Mouse (Mus musculus) kidney, postnatal 10 days (tissue): ENCODE results near the gene Tecta.

Experiments used
- DNase-seq: peaks from one replicate; pipeline ENCODE4 v3.0.0; 2021; ENCODE audit warnings: mixed read lengths

Tecta gene

DNA sequence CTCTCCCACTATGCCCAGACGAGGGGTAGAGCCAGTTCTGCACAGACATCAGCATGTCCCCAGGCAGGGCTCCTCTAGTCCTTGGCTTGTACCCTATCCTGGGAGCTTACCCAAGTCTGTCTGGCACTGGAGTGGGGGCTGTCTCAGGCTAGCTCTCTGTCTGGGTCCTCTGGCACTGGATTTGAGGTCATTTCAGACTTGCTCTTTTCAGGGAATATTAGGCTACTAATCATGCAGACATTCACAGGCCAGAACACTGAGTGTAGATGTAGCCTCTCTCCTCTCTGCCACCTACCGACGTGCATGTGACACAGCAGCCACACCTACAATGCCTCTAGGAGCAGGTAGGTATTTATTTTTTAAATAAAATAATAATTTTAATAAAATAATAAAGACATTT is 82.4 kb downstream of the Tecta start:
- DNase-seq: no peak

DNA sequence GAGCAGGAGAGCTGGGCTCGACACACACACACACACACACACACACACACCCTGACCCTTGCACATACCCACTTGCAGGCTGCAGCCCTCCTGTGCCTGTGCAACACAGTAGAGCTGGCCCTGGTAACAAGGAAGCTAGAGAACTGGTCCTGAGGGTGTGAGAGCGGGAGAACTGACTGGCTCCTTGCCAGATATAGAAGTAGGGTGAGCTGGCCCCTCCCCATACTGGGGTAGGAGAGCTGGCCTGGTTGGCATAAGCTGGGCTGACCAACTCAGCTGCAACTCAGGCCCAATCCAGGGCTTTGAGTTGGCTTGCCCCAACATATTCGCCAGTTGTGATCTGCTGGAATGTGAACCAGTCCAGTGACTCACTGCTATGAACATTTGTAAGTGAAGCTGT is 83.9 kb downstream of the Tecta start:
- peak; percentile 50 for DNase-seq

DNA sequence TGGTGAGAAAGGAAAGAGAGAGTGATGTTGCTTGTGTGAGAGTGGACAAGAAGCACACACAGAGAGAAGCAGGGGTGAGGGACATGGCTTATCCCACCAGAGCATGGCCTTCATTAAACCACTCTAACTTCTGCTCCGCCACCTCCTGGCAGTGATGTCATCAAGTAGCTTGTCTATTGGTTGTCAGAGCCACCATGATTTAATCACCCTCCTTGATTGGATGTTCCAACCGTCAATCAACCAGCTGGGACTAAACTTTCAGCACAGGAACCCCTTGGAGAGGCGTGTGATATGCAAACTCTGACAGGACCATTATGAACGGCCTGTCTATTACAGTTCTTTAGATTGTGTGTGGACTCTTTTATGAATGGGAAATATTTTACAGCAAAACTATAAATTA is 84.8 kb downstream of the Tecta start:
- DNase-seq: peak; percentile 29

DNA sequence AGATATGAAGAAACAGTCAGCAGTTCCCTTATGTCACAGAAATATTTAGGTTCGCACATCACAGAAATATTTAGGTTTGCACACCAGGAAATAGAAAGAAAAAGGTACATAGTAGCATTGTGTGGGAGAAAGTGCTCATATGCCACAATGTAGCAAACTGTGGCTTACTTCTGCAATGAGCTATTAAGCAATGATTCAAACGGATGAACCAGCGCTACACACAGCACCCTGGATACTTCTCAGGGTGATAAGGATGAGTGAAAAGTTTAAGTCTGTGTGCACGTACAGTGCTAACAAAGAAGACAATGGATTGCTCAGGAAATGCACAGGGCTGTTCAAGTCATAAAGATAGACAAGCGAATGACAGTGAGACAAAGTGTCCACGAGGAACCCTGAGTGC is 85.3 kb downstream of the Tecta start:
- no peak for DNase-seq

DNA sequence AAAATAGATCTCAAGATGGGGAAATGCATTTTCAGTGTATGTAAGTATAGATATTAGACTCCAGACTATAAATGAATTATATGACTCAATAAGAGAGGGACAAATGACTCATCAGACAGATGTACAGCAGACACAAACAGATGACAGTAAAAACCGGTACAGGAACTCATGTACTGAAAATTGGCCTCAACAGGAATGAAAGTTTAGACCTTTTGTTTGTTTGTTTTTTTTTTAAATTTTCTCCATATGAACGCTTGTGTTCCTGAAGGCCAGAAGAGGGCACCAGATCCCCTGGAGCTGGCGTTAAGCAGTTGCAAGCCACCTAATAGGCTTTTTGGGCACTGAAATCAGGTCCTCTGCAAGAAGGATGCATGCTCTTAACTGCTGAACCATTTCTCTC is 85.9 kb downstream of the Tecta start:
- DNase-seq: peak; percentile 28

DNA sequence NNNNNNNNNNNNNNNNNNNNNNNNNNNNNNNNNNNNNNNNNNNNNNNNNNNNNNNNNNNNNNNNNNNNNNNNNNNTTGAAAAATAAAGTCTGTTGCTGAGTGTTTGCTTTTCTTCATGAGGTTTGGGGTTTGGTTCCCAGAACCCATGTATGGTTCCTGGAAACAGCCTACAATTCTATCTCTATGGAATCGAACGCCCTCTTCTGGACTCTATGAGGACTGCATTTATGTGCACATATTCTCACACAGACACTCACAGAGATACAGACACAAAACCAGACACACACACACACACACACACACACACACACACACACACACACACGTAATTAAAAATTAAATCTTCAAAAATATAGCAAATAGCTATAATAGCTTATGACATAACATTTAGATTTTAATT is 88.4 kb downstream of the Tecta start:
- no peak for DNase-seq

DNA sequence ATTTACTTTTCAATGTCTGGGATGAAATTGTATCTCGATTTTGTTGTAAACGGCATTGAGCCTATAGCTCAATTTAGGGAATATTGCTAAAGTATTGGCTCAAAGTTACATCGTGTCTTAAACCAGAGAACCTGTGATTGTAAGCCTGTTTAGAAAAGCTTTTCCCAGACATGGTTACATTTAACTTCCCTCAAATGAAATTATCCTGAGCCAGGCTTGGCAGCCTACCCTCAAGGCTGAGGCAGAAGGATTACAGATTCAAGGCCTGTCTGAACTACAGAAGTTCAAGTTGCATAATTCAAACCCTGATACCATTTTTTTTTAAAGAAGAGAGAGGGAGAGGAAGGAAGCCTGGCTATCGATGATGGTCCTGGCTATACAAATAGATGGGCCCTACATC is 95.8 kb downstream of the Tecta start:
- no peak for DNase-seq

DNA sequence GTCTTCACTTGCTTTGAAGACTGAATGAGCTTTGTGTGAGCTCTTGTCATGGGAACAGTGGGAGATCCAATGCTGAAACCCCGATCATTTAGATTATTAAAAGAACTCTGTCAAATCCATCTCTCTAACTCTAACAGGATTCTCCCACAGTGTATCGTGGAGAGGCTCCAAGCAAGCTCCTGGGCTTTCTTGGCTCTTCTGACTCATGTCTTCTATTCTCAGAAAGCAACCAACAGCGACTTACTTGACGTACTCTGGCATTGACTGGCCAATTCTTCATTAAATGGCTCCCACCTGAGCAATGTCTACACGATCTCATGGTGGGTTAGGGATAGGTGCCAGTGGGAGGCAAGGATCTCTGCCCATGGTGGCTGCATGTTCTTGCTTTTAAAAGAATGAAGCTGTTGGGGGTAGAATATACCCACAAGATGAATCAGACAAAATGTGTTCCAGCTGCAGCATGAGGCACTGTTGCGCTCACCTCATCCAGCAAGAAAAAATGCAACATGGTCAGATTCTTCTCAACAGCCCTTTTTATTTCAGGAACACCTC is 98.6 kb downstream of the Tecta start:
- DNase-seq: no peak

DNA sequence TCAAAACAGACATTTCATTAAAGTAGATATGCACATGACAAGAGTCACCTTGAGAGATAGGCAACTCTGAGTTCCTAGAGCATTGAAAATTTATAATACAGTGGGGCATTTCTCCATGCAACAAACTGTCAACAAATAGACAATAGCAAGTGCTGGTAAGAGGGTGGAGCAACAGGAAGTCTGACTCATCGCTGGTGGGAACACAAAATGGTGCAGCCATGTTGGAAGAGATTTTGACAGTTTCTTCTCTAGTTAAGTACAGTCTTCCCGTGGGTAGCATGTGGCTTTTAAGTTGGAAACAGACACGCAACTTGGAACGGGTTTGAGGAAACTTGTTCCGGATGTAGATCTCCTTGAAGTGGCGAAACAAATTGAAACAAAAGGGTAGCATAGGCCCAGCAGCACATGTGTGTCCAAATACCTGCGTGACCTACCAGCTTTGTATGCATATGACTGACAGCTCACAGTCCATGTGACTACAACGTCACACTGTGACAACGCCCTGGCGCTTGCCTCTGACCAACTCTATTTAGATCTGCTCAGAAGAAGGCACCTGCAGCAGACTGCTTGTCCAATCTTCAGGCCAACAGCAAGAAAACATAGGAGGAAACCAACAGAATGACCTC is 103.3 kb downstream of the Tecta start:
- no peak for DNase-seq

DNA sequence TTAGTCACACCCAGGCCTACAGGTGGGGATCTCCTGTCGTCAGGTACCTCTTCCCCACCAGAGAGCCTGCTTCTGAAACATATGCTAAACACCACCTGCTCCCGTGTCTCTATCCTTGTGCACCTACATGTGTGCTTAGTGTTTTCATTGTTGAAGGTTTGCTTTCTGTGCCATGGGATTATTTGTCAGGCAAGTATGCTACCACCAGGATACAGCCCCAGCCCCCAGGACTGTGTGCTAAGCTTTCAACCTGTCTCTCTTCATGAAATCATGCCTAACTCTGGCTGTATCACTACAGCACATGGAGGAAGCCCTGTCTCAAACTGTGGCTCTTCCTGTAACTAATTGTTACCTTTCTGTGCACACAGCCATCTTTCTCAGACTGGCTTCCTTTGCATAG is 105.6 kb downstream of the Tecta start:
- no peak for DNase-seq

DNA sequence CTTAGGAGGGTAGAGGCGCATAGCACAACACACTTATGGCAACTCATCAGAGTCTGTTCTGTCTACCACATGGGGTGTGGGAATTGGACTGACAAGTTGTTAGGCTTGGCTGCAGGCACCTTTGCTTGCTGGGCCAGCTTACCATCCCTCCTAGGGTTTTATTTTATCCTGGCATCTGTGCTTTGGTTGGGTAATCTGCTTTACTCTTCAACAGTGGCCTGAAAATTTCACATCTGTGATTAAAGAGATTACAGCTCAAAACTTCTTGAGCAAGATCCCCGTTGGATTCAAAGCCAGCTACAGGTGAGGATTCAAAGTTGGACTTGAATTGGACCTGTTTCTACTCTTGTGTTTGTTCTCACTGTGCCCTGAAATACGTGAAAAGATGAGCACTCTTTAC is 106.1 kb downstream of the Tecta start:
- DNase-seq: no peak

DNA sequence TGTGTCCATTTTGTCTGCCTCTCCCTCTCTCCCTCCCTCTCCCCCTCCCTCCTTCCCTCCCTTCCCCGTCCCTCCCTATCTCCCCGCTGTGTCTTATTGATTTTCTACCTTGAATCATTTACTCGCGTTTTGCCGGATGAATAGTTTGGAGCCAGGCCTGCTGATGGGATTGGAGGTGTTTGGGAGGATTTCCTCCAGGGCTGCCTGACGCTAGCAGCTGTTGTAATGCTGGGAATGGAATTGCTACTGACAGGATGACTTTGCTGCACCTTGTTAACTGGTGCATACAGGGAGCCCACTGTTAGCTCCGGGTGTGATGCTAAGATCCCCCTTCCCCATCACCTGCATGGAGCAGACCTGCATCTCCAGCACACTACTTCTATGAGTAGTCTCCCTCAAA is 106.7 kb downstream of the Tecta start:
- DNase-seq: no peak

DNA sequence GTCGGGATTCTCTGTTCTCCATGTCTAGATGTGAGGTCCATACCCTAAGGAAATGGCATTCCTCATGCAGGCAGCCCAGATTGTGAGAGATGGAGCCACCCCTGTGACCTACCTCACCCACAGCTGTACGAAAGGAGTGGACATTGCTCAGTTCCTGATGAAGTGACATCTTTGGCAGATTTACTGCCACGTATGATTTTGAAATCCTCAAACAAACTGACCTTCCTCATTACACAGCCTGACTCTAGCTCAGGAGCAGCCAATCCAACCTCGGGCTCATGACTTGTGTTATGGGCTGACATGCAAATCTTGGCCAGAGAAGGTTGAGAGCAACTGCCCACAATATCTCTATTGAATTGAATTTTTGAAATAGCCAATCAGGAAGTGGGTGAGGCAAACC is 120.1 kb downstream of the Tecta start:
- DNase-seq: no peak
